Mouse (Mus musculus): ENCODE results near the gene Slc44a2.
A peak's percentile ranks its signal among the peaks of the same experiment; 100 is the strongest.
"Not testable (repeated sequence)": the region's sequence is repeated elsewhere in the genome, so short reads cannot be mapped to it uniquely, and the experiment has no call there.

The Slc44a2 gene

DNA sequence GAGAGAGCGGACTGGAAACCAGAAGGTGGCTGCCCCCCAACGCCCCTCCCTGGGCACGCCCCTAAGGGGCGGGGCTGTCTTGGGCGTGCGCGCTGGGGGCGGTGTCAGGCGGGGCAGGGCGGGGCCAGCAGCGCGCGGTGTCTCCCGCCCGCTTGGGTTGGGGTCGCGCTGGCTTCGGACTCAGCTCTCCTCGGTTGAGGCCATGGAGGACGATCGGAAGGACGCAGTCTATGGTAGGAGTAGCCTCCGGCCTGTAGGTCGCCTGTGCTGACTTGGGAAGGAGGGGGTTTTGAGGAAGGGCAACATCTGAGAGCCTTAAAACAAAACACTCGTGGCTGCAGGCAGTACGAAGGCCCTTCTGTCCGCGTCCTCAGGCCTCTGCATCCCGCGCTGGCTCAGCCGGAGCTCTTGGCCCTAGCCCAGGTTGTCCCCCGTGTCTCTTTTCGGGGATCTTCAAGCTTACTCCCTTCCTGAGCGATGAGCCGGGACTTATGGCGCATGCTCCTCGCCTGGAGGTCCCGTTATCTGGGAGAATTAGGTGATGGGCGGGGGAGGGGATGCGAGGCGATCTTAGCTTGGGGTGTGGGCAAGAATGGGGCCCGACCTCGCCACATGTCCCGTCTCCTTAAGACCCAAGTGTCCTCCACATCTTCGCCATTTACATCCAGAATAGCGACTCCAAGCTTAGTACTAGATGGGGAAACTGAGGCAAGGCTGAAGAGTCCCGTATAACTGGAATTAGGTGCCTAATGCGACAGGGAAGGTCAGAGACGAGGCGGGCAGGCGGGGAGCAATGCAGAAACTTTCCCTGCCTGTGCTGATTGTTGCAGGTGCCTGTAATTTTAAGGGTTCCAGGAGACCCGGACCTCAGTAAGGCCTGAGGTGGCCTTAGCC is at the start of gene Slc44a2:
Gene Slc44a2 (plus strand): TSS at position 80 of the 894 bp plus-strand sequence.
- peak; percentile 82 for DNase-seq (ENCODE audit: low spot score)

DNA sequence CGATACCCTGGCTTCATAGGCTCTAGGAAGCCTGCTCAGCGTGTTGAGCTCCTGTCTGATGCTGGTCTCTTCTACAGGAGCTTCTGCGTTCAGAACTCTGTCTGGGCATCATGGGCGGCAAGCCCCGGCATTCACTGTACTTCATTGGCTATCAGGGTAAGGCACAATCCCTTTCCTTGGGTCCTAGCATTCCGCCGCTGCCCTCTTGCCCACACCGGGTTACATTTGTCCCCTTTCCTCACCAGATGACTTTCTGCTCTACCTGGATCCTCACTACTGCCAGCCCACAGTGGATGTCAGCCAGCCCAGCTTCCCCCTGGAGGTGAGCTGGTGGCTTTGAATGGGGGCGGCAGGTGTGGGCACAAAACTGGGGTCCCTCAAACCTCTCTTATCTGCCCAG is 48.1 kb upstream of the Slc44a2 start:
- DNase-seq (ENCODE audit: low spot score): no peak

DNA sequence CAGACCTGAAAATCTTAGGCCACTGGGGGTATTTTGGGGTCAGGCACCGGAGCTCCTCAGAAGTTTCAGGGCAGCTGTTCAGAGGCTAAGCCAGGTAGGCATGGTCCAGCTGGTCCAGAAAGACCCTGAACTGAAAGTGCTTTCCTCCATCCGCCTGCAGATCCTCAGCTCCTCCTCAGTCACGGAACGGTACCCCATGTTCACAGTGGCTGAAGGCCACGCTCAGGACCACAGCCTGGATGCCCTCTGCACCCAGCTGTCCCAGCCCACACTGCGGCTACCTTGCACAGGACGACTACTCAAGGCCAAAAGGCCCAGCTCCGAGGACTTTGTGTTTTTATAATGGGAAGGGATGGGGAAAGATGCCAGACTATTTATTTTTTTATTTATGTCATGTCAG is 47.4 kb upstream of the Slc44a2 start:
- no peak for DNase-seq (ENCODE audit: low spot score)

- no peak for DNase-seq (ENCODE audit: low spot score)
These were observed 46.8 kb upstream of the Slc44a2 start for GRCm38 (mm10) chr9:21273520-21274228.

- DNase-seq (ENCODE audit: low spot score): no peak
These were observed 46.2 kb upstream of the Slc44a2 start for GRCm38 (mm10) chr9:21274336-21274735.

DNA sequence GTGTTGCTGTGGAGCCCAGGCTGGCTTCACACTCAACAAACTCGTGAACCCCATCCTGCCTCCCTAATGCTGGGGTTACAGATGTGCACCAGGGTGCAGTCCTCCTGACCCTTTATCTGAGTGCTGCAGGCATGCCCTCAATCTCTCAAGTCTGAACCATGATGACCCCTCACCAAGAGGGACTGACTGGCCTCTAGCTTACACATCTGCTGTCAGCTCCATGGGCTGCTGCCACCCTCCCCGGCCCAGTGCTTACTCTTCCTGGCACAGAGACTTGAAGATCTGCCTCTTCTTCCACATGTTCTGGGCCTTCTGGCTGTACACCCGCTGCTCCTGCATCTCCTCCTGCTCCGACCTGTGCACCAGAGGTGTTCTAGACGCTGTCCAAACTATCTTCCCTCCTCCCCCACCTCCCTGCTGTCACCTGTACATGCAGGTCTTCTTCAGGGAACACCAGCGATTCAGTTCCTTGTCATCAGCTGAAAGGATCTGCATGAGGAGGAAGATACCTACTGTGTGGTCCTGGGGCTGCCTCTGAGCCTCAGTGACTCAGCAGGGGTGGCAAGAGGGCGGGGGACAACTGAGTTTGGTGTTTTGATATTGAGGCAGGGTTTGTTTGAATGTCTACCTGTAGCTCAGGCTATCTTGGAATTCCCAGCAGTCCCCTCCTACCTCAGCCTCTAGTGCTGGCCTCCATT is 45.3 kb upstream of the Slc44a2 start:
- no peak for DNase-seq (ENCODE audit: low spot score)

DNA sequence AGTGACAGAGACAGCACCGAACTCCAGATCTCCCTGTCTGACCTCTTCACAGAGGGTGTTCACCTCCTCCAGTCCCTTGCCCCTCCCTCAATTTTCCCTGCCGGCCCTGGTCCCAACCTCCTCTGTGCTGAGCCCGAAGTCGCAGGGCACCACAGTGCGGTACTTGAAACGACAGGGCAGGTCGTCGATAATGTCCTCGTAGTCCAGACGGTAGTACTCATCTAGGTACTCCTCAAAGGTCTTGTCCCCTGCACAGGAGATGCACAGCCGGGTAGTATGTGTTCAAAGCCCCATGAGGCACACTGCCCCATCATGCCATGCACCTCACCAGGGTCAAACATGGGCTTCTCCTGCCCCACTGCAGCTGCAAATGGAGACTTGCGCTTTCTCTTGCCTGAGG is 44.8 kb upstream of the Slc44a2 start:
- DNase-seq (ENCODE audit: low spot score): no peak

DNA sequence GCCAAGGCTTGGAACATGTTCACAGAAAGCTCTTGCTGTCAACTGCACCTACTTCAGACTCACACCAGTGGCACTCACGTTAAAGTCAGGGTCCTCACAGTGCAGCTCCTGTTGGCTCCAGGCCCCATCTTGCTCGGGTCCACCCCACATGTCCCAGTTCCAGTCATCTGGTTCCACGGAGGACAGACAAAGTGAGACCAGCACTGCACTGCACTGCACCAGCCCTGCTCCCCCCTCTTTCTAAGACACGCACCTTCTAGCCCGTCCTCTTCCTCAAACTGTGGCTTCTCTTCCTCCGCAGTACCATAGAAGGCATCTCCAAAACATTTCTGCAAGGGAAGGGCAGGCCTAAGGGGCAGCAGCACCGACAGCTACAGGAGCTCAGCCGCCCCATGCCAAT is 44.2 kb upstream of the Slc44a2 start:
- DNase-seq (ENCODE audit: low spot score): no peak

- DNase-seq (ENCODE audit: low spot score): no peak
These were observed 42.7 kb upstream of the Slc44a2 start for GRCm38 (mm10) chr9:21277776-21278175.

DNA sequence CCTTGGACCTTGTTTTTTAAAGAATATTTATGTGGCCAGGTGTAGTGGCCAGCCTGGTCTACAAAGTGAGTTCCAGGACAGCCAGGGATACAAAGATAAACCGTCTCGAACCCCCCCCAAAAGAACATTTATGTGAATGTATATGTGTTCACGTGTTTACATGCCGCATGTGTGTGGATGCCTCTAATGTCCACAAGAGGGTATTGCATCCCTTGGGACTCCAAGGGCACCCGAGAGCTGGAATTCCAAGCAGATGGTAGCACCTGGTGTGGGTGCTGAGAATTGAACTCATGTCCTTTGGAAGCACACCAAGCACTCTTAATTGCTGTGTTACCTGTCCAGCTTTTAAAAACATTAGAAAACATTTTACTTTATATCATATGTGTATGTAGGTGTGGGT is 36.9 kb upstream of the Slc44a2 start:
- no peak for DNase-seq (ENCODE audit: low spot score)

- DNase-seq (ENCODE audit: low spot score): no peak
These were observed 36.5 kb upstream of the Slc44a2 start for GRCm38 (mm10) chr9:21283994-21284393.

GRCm38 (mm10) chr9:21286753-21287152 is 33.7 kb upstream of the Slc44a2 start:
- no peak for DNase-seq (ENCODE audit: low spot score)

DNA sequence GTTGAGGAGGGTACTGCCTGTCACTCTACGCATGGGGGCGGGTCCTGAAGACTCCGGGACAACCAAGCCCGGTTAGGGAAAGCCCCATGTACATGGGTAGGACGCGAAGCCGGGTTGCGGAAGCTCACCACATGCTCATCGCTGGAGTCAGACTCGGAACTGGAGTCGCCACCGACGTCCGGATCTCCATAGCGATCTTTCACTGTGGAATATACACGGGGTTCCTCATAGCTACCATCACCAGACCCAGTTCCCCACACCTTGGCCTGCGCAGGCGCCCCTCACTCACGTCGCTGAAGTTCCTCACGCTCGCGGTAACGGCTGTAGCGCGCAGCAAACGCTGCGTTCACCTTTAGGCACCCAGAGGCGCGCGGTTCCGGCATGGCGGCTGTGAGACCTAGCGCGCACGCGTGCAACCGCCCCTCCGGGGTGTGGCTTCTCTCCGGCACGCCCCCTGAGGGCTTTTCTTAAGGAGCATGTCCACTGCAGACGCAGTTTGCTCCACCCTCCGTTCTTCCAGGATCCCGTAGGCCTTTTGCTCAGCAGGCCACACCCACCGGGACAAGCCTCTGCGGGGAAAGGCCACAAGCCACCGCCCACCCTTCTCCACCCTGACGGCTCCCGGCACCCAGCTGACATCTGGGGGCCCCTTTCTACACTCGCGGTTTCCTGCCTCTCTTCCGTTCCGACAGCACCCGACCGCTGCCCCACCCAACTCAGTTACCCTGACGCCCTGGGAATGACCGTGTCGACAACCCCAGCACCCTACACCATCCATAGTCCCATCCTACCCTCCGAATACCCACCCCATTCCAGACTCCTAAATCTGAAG is 32.7 kb upstream of the Slc44a2 start, which contains the start of gene Kri1:
Gene Kri1 (minus strand): TSS at position 399 of the 832 bp plus-strand sequence.
- DNase-seq (ENCODE audit: low spot score): peak; percentile 97

DNA sequence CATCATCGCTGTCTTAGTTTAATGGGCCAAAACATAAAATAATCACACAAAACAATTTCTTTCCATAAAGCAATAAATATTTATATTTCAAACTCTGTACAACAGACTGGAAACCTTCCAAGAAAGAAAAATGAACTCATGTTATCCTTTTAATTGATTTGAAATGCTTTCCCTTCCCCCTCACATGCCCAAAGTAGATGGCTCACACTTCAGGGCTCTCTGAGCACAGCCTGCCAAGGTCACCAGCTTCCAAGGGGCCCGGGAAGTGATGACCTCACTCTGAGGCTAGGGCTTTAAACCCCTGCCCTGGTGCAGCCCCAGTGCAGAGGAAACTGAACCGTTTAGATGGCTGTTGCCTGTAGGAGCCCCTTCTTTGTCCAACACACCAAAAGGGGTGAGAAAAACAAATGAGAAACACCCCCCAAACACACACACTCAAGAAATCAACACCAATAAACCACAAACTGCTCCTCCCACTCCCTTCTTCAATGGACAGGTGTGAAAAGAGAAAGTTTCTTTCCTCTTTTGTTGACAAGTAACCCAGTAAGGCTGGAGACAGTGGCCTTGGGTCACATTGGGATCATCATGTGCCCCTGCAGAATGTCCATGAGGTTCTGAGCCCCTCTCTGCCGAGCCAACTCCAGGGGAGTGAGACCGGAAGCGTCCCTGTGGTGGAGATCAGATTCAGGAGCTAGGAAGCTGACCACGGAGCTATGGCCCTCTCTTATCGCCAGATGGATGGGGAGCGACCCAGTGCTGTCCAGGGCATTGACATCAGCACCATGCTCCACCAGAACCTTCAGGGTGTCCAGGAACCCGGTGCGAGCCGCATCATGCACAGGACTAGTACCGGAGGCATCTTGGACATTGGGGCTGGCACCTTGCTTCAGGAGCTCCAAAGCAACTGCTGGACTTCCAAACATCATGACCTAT is 31.8 kb upstream of the Slc44a2 start:
- no peak for DNase-seq (ENCODE audit: low spot score)

- no peak for DNase-seq (ENCODE audit: low spot score)
These were observed 31.2 kb upstream of the Slc44a2 start for GRCm38 (mm10) chr9:21289337-21289671.

- DNase-seq (ENCODE audit: low spot score): peak; percentile 58
These were observed 29.9 kb upstream of the Slc44a2 start for GRCm38 (mm10) chr9:21290589-21290988.

GRCm38 (mm10) chr9:21291022-21291787 is 29.3 kb upstream of the Slc44a2 start, which contains the start of gene Cdkn2d:
Cdkn2d (minus strand) TSS chr9:21291407.
- DNase-seq (ENCODE audit: low spot score): peak; percentile 100

DNA sequence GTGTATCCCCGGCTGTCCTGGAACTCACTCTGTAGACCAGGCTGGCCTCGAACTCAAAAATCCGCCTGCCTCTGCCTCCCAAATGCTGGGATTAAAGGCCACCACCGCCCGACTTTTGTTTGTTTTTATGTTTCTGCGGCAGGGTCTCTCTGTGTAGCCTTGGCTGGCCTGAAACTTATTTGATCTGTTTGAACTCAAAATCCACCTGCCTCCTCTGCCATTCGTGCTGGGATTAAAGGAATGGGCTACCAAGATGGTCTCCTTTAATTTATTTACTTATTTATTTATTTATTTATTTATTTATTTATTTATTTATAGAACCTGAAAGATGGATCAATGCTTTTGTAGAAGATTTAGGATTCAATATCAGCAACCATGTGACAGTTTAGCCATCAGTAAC is 28.6 kb upstream of the Slc44a2 start:
- not testable (repeated sequence) for DNase-seq (ENCODE audit: low spot score)

DNA sequence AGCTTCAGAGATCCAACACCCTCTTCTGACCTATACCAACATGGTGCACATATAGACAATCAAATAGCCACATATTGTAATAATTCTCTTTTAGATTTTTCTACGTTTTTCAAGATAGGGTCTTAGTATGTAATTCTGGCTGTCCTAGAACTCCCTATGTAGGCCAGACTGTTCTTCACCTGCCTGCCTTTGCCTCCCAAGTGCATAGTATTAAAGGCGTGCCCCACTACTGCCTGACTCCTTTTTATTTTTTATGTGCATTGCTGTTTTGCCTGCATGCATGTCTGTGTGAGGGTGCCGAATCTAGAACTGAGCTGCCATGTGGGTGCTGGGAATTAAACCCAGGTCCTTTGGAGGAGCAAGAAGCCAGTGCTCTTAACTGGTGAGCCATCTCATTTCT is 28.2 kb upstream of the Slc44a2 start:
- DNase-seq (ENCODE audit: low spot score): no peak

GRCm38 (mm10) chr9:21299014-21299413 is 21.5 kb upstream of the Slc44a2 start:
- no peak for DNase-seq (ENCODE audit: low spot score)
